Mouse (Mus musculus) adrenal gland, adult 2 months (tissue): Measurements from ENCODE around the gene Zcchc7. TPM values are rescaled to one million over a fixed set of nuclear protein-coding genes. Genes with fewer than 3 reads are reported as not detected.
"Not testable (repeated sequence)": the region's sequence is repeated elsewhere in the genome, so short reads cannot be mapped to it uniquely, and the experiment has no call there.

ENCODE experiments used
- DNase-seq: peaks from one replicate; pipeline ENCODE4 v3.0.0; 2021
- polyA plus RNA-seq: library from polyadenylated mRNA; depleted of rRNA; stranded (reverse); fragments of >200 nt; gene quantifications from 2 replicates; pipeline ENCODE4 v1.2.3, GENCODE M21; 2012
- total RNA-seq, 2 experiments: library from RNA; stranded (reverse); gene quantifications; 2 replicates each; pipeline ENCODE4 v1.2.3; 2021

Gene Zcchc7
- total and polyA plus RNA-seq, 3 experiments: 5.4 to 50.0 (median 36.4) TPM

- DNase-seq: no peak
Observed at GRCm38 (mm10) chr4:44917312-44917848, 161.7 kb downstream of the Zcchc7 start.

GRCm38 (mm10) chr4:44917907-44918306 lies 162.2 kb downstream of the Zcchc7 start:
- DNase-seq: no peak

- DNase-seq: no peak
Observed at GRCm38 (mm10) chr4:44920831-44921230, 165.2 kb downstream of the Zcchc7 start.

GRCm38 (mm10) chr4:44922466-44923128 lies 166.9 kb downstream of the Zcchc7 start:
- DNase-seq: no peak

- no peak for DNase-seq
Observed at GRCm38 (mm10) chr4:44923129-44923481, 167.4 kb downstream of the Zcchc7 start.

- DNase-seq: no peak
Observed at GRCm38 (mm10) chr4:44927934-44928333, 172.3 kb downstream of the Zcchc7 start.

- no peak for DNase-seq
Observed at GRCm38 (mm10) chr4:44928790-44929189, 173.1 kb downstream of the Zcchc7 start.

GRCm38 (mm10) chr4:44930406-44930805 lies 174.7 kb downstream of the Zcchc7 start:
- DNase-seq: no peak

GRCm38 (mm10) chr4:44931732-44932131 lies 176.1 kb downstream of the Zcchc7 start:
- DNase-seq: no peak

GRCm38 (mm10) chr4:44938359-44939340 lies 183.0 kb downstream of the Zcchc7 start:
- DNase-seq: no peak

- DNase-seq: no peak
Observed at GRCm38 (mm10) chr4:44939576-44940249, 184.0 kb downstream of the Zcchc7 start.

- no peak for DNase-seq
Observed at GRCm38 (mm10) chr4:44940286-44940685, 184.6 kb downstream of the Zcchc7 start.

- no peak for DNase-seq
Observed at GRCm38 (mm10) chr4:44942237-44942636, 186.6 kb downstream of the Zcchc7 start.

- DNase-seq: no peak
Observed at GRCm38 (mm10) chr4:44943480-44943879, 187.8 kb downstream of the Zcchc7 start.

- DNase-seq: no peak
Observed at GRCm38 (mm10) chr4:44944426-44945075, 188.9 kb downstream of the Zcchc7 start.

GRCm38 (mm10) chr4:44946126-44946525 lies 190.4 kb downstream of the Zcchc7 start:
- DNase-seq: not testable (repeated sequence)

- no peak for DNase-seq
Observed at GRCm38 (mm10) chr4:44947464-44947863, 191.8 kb downstream of the Zcchc7 start.

- no peak for DNase-seq
Observed at GRCm38 (mm10) chr4:44948314-44948713, 192.6 kb downstream of the Zcchc7 start.

- DNase-seq: no peak
Observed at GRCm38 (mm10) chr4:44953041-44953440, 197.4 kb downstream of the Zcchc7 start.

- DNase-seq: no peak
Observed at GRCm38 (mm10) chr4:44958776-44959175, 203.1 kb downstream of the Zcchc7 start.

GRCm38 (mm10) chr4:44959220-44959619 lies 203.5 kb downstream of the Zcchc7 start:
- no peak for DNase-seq

- DNase-seq: no peak
Observed at GRCm38 (mm10) chr4:44963156-44963555, 207.5 kb downstream of the Zcchc7 start.
